Mouse (Mus musculus) midbrain, embryonic 12.5 days (tissue): ENCODE results near the gene Ube2e2. TPM values are rescaled to one million over a fixed set of nuclear protein-coding genes. Genes with fewer than 3 reads are reported as not detected.

Experiments used
- ATAC-seq: fragments of 200-750 bp; cut with Nextera tagmentation; 2 replicates; pipeline ENCODE4 v1.8.0; 2017; ENCODE audit warnings: low read depth, moderate TSS enrichment, moderate library complexity; ENCODE audit not compliant: low FRiP score
- H3K27ac ChIP-seq: fragments of 300-500 bp; sonication (generic); replicated peaks from 2 replicates; pipeline ENCODE4 v1.5.1; 2016; ENCODE audit warnings: mild to moderate bottlenecking
- H3K27me3 ChIP-seq: fragments of 300-500 bp; sonication (generic); 2 replicates; pipeline ENCODE4 v1.6.1; 2016; ENCODE audit warnings: mild to moderate bottlenecking
- H3K36me3 ChIP-seq: fragments of 300-500 bp; sonication (generic); 2 replicates; pipeline ENCODE4 v1.6.1; 2016
- H3K4me1 ChIP-seq: fragments of 300-500 bp; sonication (generic); 2 replicates; pipeline ENCODE4 v1.6.1; 2016
- H3K4me2 ChIP-seq: fragments of 300-500 bp; sonication (generic); replicated peaks from 2 replicates; pipeline ENCODE4 v1.6.1; 2016; ENCODE audit warnings: mild to moderate bottlenecking, moderate library complexity
- H3K4me3 ChIP-seq: fragments of 300-500 bp; sonication (generic); 2 replicates; pipeline ENCODE4 v1.5.1; 2016; ENCODE audit warnings: mild to moderate bottlenecking
- H3K9ac ChIP-seq: fragments of 300-500 bp; sonication (generic); replicated peaks from 2 replicates; pipeline ENCODE4 v1.6.1; 2016; ENCODE audit warnings: mild to moderate bottlenecking, moderate library complexity
- H3K9me3 ChIP-seq: fragments of 300-500 bp; sonication (generic); 2 replicates; pipeline ENCODE4 v1.6.1; 2016; ENCODE audit warnings: mild to moderate bottlenecking
- WGBS: fragments of 180-500 bp; shearing (Covaris S2); methylation state at CpG from one replicate; pipeline ENCODE4 v1.1.7; 2016; 5-methylcytosine and 5-hydroxymethylcytosine counted together
- polyA plus RNA-seq: library from polyadenylated mRNA; unstranded; fragments of >200 nt; fragmentation: Nextera tagmentation; extraction: Ambion mirVana; gene quantifications from 2 replicates; pipeline ENCODE4 v1.2.1, GENCODE M21; 2016

Gene Ube2e2
- polyA plus RNA-seq, 1 experiment from 2014 or later, result 69.1 TPM

GRCm38 (mm10) chr14:18778993-18779675 is 114.9 kb downstream of the Ube2e2 start:
- no peak for ATAC-seq
- no peaks in the 10 kb centered on the region for H3K9me3 ChIP-seq
- WGBS, result 88% methylated on average over 3 of the region's 3 CpGs
- no peak overlapping the region for H3K4me2 ChIP-seq
- H3K36me3 ChIP-seq, result no peaks in the 10 kb centered on the region
- H3K4me1 ChIP-seq, result no peaks in the 10 kb centered on the region
- no peak overlapping the region for H3K4me3 ChIP-seq
- no peaks in the 10 kb centered on the region for H3K27me3 ChIP-seq
- H3K9ac ChIP-seq, result no peak overlapping the region
- H3K27ac ChIP-seq, result no peak overlapping the region

DNA sequence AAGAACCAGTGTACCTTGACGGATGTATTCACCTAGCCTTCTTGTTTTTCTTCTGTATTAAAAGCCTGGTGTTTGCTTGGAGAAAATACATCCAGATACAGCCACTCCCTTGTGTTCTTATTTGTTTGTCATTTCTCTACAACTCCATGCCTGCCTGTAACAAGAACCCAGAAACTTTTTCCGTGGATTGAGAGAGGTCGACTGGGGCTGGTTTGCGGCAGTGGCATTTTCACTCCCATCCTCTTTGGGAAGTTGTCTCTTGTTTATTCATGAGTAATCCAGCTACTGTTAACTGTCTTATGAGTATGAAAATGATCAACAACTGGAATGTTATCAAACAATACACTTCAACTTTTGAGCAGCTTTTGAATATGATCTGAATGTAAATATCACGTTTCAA is 115.8 kb downstream of the Ube2e2 start:
- Histone ChIP-seq H3K4me1 (no peaks in the 10 kb centered on the region), H3K4me3 (no peak overlapping the region), H3K36me3 (no peaks in the 10 kb centered on the region), H3K9me3 (no peaks in the 10 kb centered on the region), H3K9ac (no peak overlapping the region), H3K27ac (no peak overlapping the region), H3K4me2 (no peak overlapping the region), H3K27me3 (no peaks in the 10 kb centered on the region)
- WGBS, result 91% methylated on average over 5 of the region's 5 CpGs
- no peak for ATAC-seq

DNA sequence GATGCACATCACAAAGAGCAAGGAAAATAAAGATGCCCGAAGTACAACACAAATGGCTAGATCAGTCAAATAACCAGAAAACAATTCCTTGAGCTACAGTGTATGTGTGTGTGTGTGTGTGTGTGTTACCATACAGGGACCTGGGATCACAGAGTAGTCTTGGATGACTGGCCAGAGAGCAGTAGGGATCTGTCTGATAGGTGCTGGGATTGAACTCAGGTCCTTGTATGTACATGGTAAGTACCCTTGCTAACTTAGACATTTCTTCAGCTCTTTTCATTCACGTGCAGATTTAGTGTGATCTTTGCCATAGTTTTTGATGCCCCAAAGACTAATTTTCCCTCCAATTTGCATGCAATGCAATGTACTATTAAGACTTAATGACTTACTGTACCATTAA is 117.9 kb downstream of the Ube2e2 start:
- Histone ChIP-seq H3K4me1 (no peaks in the 10 kb centered on the region), H3K9ac (no peak overlapping the region), H3K27me3 (no peaks in the 10 kb centered on the region), H3K9me3 (no peaks in the 10 kb centered on the region), H3K36me3 (no peaks in the 10 kb centered on the region), H3K4me2 (no peak overlapping the region), H3K27ac (no peak overlapping the region), H3K4me3 (no peak overlapping the region)
- WGBS, result 93% methylated on average over 2 of the region's 2 CpGs
- no peak for ATAC-seq

DNA sequence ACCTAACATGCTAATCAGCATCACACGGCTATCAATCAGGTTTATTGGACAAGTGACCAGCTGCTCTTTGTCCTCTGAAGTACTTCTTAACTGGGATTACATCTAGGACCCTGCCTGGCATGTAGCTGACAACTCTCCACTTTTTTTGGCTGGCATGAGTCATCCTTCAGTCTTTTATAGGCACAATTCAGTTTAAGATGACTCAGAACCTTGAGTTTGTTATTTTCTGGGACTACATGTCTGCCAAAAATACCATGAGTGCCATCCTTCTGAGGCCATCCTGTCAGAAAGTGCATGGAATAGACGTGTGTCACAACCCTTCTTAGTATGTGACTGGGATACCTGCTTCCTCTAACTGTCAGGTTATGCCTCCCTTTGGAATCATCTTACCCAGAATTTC is 120.3 kb downstream of the Ube2e2 start:
- Histone ChIP-seq H3K27me3 (no peaks in the 10 kb centered on the region), H3K9ac (no peak overlapping the region), H3K4me1 (no peaks in the 10 kb centered on the region), H3K4me3 (no peak overlapping the region), H3K27ac (no peak overlapping the region), H3K36me3 (no peaks in the 10 kb centered on the region), H3K9me3 (no peaks in the 10 kb centered on the region), H3K4me2 (no peak overlapping the region)
- WGBS, result 57% methylated on average over 2 of the region's 2 CpGs
- no peak for ATAC-seq

DNA sequence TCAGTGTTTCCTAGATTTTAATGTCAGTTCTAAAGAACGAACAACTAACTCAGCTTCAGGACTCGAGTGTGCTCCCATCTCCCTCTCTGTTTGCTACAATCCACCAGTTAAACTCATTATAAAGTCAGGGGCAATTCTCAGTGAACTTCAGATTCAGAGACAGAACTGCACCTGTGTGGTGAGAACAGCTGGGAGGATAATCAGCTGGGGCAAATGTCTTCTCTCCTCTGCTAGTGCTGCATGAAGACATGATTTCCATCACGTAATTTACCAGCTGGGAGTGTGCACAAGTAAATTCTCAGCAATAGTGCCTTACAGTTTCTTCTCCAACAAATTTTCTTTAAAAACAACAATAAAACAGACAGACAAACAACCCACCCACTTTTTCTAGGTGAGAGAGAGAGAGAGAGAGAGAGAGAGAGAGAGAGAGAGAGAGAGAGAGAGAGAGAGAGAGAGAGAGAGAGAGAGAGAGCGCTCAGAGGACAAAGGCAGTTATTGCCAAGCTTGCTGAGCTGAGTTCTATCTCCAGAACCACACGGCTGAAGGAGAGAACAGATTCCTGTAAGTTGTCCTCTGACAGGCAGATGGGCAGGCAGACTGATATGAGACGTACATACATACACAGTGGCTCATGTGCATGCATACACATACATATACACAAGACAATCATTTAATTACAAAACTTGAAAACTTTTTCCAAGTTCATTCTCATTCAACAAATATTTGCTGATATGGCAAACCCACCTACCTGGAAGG is 134.3 kb downstream of the Ube2e2 start:
- no peak for ATAC-seq
- Histone ChIP-seq H3K36me3 (no peaks in the 10 kb centered on the region), H3K4me2 (no peak overlapping the region), H3K4me3 (no peak overlapping the region), H3K9ac (no peak overlapping the region), H3K4me1 (peaks cover 12% of the 10 kb centered on the region), H3K27ac (no peak overlapping the region), H3K9me3 (no peaks in the 10 kb centered on the region), H3K27me3 (no peaks in the 10 kb centered on the region)
- 82% methylated on average over 6 of the region's 6 CpGs for WGBS

DNA sequence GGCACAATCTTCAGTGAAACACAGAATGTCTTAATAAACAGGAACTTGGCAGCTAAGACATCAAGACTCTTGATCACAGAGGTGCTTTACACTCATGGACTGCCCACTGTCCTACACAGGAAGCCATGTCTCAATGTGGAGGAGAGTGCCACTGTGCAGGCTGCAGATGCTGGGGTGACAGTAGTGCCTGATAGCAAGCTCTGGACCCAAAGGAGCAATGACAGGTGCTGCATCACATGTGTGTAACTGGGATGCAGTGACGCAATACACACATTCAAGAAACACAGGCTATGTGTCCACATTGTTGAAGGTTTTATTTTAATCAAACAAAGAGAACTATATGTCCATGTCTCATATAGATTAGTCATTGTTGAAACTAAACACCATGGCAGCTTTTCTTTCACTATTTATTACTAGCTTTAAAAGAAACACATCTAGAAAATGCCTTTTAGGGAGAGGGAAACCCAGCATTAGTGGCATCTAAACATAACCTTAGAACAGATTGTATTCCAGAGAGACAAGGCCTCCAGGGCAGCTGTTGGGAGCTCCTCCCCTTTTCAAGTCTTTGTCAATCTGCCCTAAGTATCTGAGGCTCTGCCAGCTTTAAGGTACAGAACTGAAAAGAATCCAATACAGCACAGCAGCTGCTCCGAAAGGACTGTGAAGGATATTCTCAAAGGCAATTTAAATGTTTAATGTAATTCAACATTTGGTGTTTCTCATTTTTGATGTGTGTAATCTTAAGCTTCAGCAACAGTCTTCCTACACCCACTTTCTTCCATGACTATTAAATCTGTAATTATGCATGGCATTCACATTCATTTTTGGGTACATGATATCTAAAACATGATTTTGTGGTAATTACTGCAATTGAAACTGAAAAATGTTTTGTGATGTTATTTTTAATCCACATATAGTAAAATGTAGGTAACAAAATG is 135.2 kb downstream of the Ube2e2 start:
- ATAC-seq, result peak; percentile 85
- 59% methylated on average over 2 of the region's 2 CpGs for WGBS
- no peak overlapping the region for H3K9ac ChIP-seq
- H3K4me1 ChIP-seq, result peaks cover 12% of the 10 kb centered on the region
- no peak overlapping the region for H3K4me3 ChIP-seq
- no peaks in the 10 kb centered on the region for H3K36me3 ChIP-seq
- H3K27ac ChIP-seq, result no peak overlapping the region
- H3K9me3 ChIP-seq, result no peaks in the 10 kb centered on the region
- no peaks in the 10 kb centered on the region for H3K27me3 ChIP-seq
- H3K4me2 ChIP-seq, result no peak overlapping the region

DNA sequence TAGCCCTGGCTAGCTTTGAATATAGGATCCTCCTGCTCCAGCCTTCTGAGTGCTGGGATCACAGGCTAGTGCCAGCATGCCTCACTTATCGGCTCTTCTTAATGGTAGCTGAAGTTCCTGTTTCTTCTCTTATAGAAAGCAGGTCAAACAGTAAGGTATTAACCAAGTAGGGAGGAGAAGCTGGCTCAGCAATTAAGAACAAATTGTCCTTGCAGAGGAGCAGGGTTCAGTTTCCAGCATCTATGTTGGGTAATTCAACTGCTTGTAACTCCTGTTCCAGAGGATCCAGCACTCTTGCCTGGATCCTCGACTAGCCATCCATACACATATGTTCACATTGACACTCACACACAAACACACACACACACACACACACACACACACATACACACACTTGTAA is 136.1 kb downstream of the Ube2e2 start:
- Histone ChIP-seq H3K9me3 (no peaks in the 10 kb centered on the region), H3K4me2 (no peak overlapping the region), H3K27me3 (no peaks in the 10 kb centered on the region), H3K4me3 (no peak overlapping the region), H3K9ac (no peak overlapping the region), H3K36me3 (no peaks in the 10 kb centered on the region), H3K4me1 (peaks cover 12% of the 10 kb centered on the region), H3K27ac (no peak overlapping the region)
- 89% methylated on average over 2 of the region's 2 CpGs for WGBS
- ATAC-seq, result no peak

DNA sequence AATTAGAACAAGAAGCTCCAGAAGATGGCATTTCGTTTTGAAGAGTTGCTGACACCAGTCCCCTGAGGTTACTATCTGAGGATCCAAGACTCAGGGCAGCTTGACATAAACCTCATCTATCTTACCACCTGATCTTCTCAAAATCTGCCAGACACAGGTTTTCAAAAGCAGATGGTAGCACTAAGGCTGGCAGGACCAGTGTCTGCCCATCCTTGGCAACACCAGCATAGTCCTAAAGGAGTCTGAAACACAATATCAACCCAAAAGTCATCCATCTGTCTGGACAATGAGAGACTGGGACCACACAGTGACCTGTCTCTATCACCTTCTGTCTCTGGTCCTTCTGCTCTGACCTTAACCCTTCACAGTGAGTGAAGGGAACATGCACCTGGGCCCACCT is 138.7 kb downstream of the Ube2e2 start:
- no peak for ATAC-seq
- Histone ChIP-seq H3K36me3 (no peaks in the 10 kb centered on the region), H3K27ac (no peak overlapping the region), H3K9ac (no peak overlapping the region), H3K4me1 (peaks cover 12% of the 10 kb centered on the region), H3K27me3 (no peaks in the 10 kb centered on the region), H3K9me3 (no peaks in the 10 kb centered on the region), H3K4me3 (no peak overlapping the region), H3K4me2 (no peak overlapping the region)
- WGBS, result 72% methylated on average over 1 of the region's 1 CpGs

DNA sequence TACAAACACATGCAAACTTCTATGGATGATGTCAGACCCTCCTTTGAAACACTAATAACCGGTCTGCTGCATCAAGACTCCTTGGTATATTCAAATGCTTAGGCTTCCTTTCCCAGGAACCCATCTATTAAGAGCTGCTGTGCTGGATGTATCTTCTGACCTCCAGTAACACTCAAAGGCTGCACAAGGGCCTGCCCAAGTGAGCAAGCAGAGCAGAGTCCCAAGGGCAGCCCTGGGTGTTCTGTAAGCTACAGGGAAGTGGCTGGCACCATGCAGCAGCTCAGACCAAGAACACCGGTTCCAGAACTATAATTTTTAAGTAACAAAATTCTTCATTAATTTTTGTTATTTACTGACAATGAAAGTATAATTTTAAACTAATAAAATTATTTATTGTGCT is 139.5 kb downstream of the Ube2e2 start:
- Histone ChIP-seq H3K27ac (no peak overlapping the region), H3K9me3 (0 out of 2 replicates have a peak, but pooled peaks cover 2% of the 10 kb centered on the region), H3K4me2 (no peak overlapping the region), H3K27me3 (no peaks in the 10 kb centered on the region), H3K9ac (no peak overlapping the region), H3K36me3 (no peaks in the 10 kb centered on the region), H3K4me1 (peaks cover 8% of the 10 kb centered on the region), H3K4me3 (no peak overlapping the region)
- WGBS, result 91% methylated on average over 2 of the region's 2 CpGs
- ATAC-seq, result no peak

DNA sequence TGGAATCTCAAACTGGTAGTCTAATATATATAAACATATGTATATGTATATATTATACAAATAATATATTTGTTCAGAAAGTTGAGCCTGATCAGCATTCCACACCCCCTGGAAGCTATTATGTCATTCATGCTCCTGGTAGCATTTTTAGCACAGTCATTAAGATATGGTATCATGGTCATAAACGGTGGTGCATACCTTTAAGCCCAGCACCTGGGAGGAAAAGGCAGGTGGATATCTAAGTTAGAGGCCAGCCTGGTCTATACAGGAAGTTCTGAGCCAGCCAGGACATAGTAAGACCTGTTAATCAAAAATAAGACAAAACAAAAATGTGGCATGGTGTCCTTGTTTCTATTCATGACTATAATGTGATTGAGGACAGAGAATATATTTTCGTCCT is 140.1 kb downstream of the Ube2e2 start:
- Histone ChIP-seq H3K9ac (no peak overlapping the region), H3K27me3 (no peaks in the 10 kb centered on the region)
- WGBS, result 88% methylated on average over 2 of the region's 2 CpGs

DNA sequence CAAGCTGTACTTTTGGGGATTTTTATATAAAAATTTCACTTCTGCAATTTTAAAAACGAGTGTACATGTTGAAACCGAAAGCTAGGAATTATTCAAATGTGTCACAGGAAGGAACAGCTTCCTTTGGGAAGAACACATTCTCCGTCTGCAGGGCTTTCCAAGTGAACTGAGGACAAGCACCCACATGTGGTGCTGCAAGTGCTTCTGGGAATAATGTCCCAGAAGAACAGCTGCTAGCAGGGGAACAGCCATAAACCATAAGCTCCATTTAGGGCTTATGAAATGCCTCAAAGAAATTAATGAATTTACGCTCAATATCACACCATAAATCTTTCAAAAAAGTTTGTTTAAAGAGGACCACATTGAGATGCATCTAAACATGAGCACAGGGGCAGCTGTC is 162.9 kb downstream of the Ube2e2 start:
- Histone ChIP-seq H3K27me3 (no peaks in the 10 kb centered on the region), H3K4me2 (no peak overlapping the region), H3K36me3 (no peaks in the 10 kb centered on the region), H3K4me1 (no peaks in the 10 kb centered on the region), H3K9ac (no peak overlapping the region), H3K27ac (no peak overlapping the region), H3K4me3 (no peak overlapping the region), H3K9me3 (no peaks in the 10 kb centered on the region)
- 82% methylated on average over 4 of the region's 4 CpGs for WGBS
- ATAC-seq, result no peak

More for the DNA sequence above, 140.1 kb downstream of the Ube2e2 start:
- no peak for ATAC-seq
- Histone ChIP-seq H3K36me3 (no peaks in the 10 kb centered on the region), H3K4me2 (no peak overlapping the region), H3K4me3 (no peak overlapping the region), H3K9me3 (0 out of 2 replicates have a peak, but pooled peaks cover 3% of the 10 kb centered on the region), H3K4me1 (peaks cover 5% of the 10 kb centered on the region; the same call in 1 of the 2 replicates), H3K27ac (no peak overlapping the region)
